Mouse (Mus musculus) ZHBTc4 (cell line): Measurements from ENCODE around the gene Pik3r5.

Experiments
- DNase-seq: peaks from one replicate; pipeline ENCODE4 v3.0.0-alpha.2; 2011; ENCODE audit warnings: low read depth, low spot score

Gene Pik3r5

DNA sequence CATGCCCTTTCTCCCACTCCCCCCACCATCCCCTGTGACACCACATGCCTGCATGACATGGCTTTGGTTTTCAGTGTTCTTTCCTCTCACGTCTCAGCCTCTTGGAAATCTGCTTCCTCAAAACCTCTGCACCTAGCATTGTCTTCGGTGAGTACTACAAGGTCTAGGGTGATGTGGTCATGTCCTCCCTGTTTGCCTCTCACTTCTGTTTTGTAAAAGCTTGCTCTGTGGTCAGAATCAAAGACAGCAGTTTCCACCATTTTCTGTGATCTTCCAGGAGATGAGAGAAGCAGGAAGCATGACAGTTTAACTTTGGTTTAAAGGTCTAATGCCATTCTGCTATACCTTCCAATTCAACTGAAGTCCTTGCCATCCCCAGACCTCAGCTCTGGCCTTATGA, 15.3 kb downstream of the Pik3r5 start:
- DNase-seq = no peak

DNA sequence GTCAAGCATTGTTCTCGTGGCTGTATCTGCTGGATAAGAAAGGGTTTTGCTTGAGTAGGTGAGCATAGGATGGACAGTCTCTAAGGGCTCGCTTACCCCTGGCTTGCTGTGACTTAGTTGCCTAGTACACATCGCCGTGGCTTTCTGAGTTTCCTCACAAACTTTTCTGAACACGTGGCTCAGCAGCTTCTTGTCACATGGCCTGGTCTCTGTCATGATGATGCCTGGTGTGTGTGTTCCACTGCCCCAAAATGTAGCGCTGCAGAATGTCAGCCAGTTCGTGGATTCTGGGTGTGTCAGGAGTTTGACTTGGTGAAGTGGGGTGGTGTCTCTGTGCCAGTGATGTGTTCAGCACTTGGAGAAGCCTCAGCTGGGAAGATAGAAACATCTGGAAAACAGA, 16.4 kb downstream of the Pik3r5 start:
- DNase-seq = no peak

DNA sequence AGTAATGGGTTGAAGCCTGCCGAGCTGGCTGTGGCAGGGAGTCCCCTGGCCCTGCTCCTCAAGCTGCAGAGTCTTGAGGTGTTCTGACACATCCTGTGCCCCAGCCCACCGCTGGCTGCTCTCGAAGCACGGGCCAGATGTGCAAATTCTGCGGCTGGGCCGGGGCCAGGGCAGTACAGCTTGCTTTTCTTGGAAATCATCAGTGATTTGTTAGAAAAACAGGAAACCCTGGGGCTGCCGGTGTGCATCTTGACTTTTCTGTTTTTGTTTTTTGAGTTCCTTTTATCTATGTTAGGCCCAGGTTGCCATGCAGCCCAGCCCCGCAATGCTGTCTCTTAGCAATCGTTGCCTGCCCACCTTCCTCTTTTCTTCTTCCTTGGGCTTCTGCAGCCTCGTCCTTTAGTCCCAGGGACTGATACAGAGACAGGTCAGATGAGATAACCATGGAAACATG, 19.4 kb downstream of the Pik3r5 start:
- no peak for DNase-seq

DNA sequence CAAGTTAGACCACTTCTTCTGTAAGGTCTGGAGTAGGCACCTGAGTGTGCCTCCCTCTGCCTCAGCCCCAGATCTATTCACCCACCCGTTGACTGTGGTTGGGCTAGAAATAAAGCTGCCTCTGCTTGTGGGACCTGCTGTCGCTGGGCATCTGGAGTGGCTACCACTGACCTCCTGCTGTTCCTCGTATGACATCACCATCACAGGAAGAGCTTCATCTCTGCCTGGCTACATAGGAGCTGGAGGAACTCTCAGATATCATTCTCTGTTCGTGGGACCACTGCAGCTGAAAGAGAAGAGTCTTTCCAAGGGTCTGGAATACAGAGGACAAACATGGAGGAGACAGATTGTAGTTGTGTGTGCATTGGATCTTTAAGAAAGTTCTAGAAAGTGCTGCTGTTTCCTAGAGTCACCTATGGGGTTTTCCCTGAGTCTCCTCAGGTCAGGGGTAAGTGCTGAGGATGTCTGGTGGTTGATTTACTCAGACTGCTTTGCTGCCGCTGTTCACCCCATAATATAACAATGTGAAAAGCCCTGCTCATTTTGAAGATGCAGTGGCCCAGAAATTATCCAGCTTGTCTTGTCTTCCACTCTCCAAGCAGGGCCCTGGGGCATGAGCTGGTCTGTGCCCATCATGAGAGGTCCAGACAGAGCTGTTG, 20.0 kb downstream of the Pik3r5 start:
- DNase-seq = no peak

GRCm38 (mm10) chr11:68452740-68453139, 20.8 kb downstream of the Pik3r5 start:
- no peak for DNase-seq

DNA sequence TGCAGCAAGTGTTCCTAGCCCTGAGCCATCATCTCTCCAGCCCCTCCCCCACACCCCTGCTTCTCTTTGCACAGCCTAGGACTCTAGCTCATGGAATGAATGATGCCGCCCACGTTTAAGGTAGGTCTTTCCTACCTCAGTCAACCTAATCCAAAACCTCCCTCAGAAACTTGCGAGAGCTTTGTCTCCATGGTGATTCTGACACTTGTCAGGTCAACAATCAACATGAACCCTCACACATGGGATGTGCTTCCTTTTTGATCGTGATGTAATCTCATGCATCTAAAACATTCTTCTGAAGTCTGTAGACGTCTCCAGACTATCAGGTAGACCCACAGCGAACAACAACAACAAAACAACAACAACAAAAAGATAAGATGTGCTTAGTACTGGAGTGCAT, 21.4 kb downstream of the Pik3r5 start:
- no peak for DNase-seq

GRCm38 (mm10) chr11:68458086-68458485, 26.2 kb downstream of the Pik3r5 start:
- no peak for DNase-seq

GRCm38 (mm10) chr11:68459021-68459420, 27.1 kb downstream of the Pik3r5 start:
- DNase-seq = no peak

GRCm38 (mm10) chr11:68459486-68459885, 27.6 kb downstream of the Pik3r5 start:
- DNase-seq = no peak

DNA sequence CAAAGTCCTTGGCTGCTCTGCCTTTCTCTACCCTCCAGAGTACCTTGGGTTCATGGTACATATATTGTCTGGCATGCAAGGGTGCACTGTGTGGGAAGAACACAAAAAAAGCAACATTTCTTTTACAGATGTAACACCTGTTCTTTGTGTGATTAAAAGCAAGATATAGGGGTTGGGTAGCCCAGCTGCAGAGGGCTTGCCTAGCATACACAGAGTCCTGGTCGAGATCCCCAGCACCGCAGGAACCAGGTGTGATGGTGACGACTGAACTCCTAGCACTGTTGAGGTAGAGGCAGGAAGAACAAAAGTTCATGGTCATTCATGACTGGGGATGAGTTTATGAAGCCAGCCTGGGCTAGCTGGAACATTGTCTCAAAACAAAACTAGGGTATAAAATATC, 30.8 kb downstream of the Pik3r5 start:
- DNase-seq = no peak

DNA sequence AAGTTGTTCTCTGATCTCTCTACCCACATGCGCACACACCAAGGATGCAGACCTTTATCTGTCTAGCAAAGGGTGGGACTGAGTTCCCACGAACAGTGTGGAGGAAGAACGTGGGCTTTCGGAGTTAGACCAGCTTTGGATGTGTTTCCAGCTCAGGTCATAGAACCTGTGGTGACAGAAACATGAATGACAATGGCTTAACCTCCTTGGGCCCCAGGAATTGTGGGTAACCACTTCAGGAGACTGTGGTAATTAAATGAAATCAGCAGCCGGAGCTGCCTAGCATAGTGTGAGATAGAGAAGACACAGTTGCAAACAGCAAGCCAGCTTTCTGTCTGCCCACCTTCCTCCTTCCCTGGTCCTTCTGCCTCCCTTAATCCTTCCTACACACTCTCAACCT, 32.3 kb downstream of the Pik3r5 start:
- DNase-seq = no peak

DNA sequence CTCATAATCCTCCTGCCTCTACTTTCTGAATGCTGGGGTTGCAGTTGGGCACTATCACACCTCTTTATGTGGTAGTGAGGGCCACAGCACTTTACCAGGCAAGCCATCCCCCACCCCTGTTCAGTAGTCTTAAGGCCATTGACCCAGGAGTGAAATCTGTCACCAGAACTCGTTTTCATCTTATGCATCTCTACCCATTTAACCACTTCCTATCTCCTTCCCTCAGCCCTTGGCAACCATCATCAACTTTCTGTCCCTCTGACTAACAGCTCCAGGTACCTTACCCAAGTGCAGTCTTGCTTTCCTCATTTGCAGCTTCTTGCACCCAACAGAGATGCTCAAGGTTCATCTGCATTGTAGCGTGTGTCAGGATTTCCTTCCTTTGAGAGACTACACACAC, 33.2 kb downstream of the Pik3r5 start:
- no peak for DNase-seq

GRCm38 (mm10) chr11:68467441-68467840, 35.5 kb downstream of the Pik3r5 start:
- no peak for DNase-seq

DNA sequence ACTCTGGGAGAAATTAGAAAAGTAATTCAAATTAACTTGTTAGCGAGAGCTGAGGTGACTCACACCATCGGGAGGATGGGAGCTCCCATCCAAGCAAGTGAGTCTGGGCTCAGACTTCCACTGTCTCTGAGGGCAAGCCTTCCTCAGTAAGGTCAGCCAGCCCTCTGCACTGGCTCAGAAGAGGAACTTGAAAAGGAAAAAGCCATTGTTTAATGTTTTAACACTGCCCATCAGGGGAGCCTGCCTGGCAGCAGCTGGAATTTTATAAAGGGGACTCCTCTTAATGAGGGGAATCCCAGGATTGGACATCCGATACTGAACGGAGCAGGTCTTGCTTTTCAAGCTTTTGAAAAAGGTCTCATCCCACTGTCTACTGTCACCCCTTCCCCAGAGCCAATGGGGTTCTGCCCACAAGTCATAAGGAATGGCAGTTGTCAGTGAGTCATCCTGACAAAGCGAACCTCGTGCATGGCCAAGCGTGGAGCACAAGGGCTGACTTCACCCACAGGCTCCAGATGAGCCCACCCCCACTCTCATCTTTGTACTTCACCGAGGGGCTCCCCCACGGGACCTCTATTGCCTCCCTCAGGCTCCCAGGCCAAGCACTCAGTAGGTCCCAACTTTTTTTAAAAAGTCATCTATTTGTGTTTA, 36.2 kb downstream of the Pik3r5 start:
- no peak for DNase-seq

DNA sequence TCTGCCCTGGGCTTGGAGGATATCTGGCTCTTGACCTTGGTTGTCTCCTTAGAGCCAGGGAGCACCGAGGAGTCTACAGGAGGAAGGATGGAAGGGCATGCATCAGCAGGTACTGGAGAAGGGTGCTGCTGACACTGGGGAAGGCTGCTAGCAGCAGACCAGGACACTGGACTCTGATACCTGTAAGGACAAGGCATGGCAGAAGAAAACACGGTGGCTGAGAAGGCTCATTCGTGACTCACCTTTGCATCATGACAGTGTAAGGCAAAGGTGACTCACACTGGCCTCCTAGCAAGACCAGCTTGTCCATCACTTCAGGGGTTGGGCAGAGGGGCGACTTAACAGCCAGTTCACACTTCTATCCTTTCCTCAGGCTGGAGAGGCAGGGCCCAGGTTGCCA, 37.0 kb downstream of the Pik3r5 start:
- DNase-seq = no peak

DNA sequence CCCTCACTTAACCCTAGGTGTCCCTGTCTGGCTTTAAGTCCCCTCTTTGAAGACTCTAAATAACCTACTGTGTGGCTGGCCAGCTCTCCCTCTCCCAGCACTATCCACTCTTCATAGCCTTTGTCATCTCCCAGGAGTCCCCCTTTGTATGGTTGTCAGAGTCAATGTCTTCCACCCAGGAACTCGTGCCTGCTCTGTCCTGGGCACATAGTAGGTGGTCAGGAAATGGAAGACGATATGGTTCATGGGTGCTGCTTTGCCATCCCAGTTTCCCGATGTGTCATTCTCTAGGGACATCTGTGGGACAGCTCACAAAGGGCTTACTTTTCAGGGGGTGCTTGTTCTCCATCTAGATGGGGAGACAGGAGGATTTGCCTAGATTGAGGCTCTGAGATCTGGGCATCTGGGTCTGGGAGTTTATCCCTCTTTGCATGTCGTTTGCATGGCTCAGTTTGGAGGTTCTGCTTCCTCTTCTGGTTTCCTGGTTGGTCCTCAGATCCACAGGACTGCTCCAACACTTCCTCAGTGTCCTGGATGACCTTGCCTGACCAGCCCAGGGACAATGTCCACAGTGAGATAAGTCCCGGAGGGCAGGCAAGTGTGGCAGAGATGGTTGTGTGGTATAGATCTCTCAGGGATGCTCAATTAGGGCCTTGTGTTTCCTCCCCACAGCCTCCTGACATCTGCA, 40.4 kb downstream of the Pik3r5 start:
- DNase-seq = no peak

- no peak for DNase-seq
These were observed 42.7 kb downstream of the Pik3r5 start for GRCm38 (mm10) chr11:68474600-68474999.

DNA sequence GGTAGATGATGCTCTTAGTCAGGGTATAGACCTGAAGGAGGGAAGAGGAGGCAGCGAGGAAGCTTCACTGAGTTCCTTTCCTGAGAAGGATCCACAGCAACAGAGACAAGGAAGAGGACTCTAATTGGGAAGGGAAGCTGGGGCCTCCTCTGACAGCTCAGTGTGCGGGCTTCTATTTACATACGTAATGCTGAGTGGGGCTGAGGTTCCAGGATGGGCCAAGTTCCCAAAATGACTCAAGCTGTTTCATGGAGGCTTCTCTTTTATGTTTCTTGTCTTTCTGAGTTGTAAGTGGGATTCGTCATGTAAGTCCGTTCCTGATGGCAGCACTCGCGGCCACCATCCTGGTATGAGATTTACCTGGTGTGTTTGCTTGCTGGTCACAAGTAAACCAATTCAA, 43.8 kb downstream of the Pik3r5 start:
- no peak for DNase-seq

- DNase-seq = no peak
These were observed 45.7 kb downstream of the Pik3r5 start for GRCm38 (mm10) chr11:68477661-68478060.

- no peak for DNase-seq
These were observed 46.7 kb downstream of the Pik3r5 start for GRCm38 (mm10) chr11:68478574-68478981.

DNA sequence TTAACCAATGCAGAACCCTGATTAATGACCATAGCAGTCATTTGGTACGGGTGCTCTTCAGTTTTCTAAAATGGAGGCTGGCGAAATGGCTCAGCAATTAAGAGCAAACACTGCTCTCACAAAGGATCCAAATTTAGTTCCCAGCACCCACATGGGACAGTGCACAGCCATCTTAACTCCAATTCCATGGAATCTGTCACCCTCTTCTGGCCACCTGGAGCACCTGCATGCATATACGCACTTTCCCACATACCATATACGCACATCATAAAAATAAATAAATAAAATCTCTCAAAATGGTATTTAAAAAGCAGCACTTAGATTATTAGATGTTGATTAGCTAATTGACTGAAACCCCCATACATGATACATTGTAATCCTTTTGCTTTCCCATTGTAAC, 48.7 kb downstream of the Pik3r5 start:
- peak; percentile 44 for DNase-seq

DNA sequence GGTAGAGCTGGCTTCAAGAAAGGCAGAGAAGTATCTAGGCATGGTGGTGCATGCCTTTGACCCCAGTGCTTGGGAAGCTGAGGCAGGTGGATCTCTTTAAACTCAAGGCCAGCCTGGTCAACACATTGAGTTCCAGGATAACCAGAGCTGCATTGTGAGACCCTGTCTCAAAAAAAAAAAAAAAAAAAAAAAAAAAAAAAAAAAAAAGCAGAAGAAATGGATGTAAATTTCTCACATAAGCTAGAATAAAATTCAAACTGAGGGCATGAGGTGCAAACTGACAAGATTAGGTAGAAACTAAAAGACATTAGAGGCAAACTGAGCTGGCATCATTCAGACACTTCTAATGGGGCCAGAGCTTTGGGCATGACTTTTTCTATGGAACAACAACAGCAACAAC, 50.1 kb downstream of the Pik3r5 start:
- DNase-seq = no peak

GRCm38 (mm10) chr11:68483213-68483612, 51.3 kb downstream of the Pik3r5 start:
- DNase-seq = no peak
